Mouse (Mus musculus) hindbrain, embryonic 10.5 days (tissue): Measurements from ENCODE around the gene Hagh. TPM values are rescaled to one million over a fixed set of nuclear protein-coding genes. Genes with fewer than 3 reads are reported as not detected.
A peak's percentile ranks its signal among the peaks of the same experiment; 100 is the strongest.

Source experiments
- DNase-seq: peaks from one replicate; pipeline ENCODE4 v3.0.0-alpha.2; 2017; ENCODE audit warnings: low spot score
- H3K27ac ChIP-seq: fragments of 300-500 bp; sonication (generic); 2 replicates; pipeline ENCODE4 v1.5.1; 2016; ENCODE audit warnings: mild to moderate bottlenecking, moderate library complexity
- H3K27me3 ChIP-seq: fragments of 300-500 bp; sonication (generic); 2 replicates; pipeline ENCODE4 v1.6.1; 2016; ENCODE audit warnings: mild to moderate bottlenecking; ENCODE audit not compliant: poor library complexity, insufficient read depth, severe bottlenecking
- H3K36me3 ChIP-seq: fragments of 300-500 bp; sonication (generic); 2 replicates; pipeline ENCODE4 v1.6.1; 2016; ENCODE audit warnings: mild to moderate bottlenecking, moderate library complexity
- H3K4me1 ChIP-seq: fragments of 300-500 bp; sonication (generic); replicated peaks from 2 replicates; pipeline ENCODE4 v1.6.1; 2016; ENCODE audit warnings: mild to moderate bottlenecking
- H3K4me3 ChIP-seq: fragments of 300-500 bp; sonication (generic); 2 replicates; pipeline ENCODE4 v1.5.1; 2016; ENCODE audit warnings: mild to moderate bottlenecking, moderate library complexity
- H3K9me3 ChIP-seq: fragments of 300-500 bp; sonication (generic); 2 replicates; pipeline ENCODE4 v1.6.1; 2016; ENCODE audit warnings: mild to moderate bottlenecking, moderate library complexity
- WGBS: fragments of 180-500 bp; shearing (Covaris S2); methylation state at CpG from one replicate; pipeline ENCODE4 v1.1.7; 2016; 5-methylcytosine and 5-hydroxymethylcytosine counted together
- polyA plus RNA-seq: library from polyadenylated mRNA; unstranded; fragments of >200 nt; fragmentation: Nextera tagmentation; extraction: Ambion mirVana; gene quantifications from 2 replicates; pipeline ENCODE4 v1.2.1, GENCODE M21; 2016

The Hagh gene
- polyA plus RNA-seq, 1 experiment from 2014 or later = 34.3 TPM

- Histone ChIP-seq H3K9me3 (no peaks in the 10 kb centered on the region), H3K4me3 (0 out of 2 replicates have a peak overlapping the region, but pooled peaks have one; percentile 2), H3K4me1 (peaks cover 8% of the 10 kb centered on the region), H3K27ac (no peak overlapping the region), H3K27me3 (peaks cover 10% of the 10 kb centered on the region), H3K36me3 (peaks cover 53% of the 10 kb centered on the region)
- no peak for DNase-seq
- WGBS = 82% methylated on average over 3 of the region's 3 CpGs
These were observed 16.0 kb downstream of the Hagh start for GRCm38 (mm10) chr17:24855838-24856464.

GRCm38 (mm10) chr17:24856589-24856988 lies 16.6 kb downstream of the Hagh start:
- peaks cover 60% of the 10 kb centered on the region for H3K36me3 ChIP-seq
- no peak for DNase-seq
- H3K4me1 ChIP-seq = peaks cover 2% of the 10 kb centered on the region; the same call in 1 of the 2 replicates
- 0 out of 2 replicates have a peak overlapping the region, but pooled peaks have one; percentile 2 for H3K4me3 ChIP-seq
- H3K9me3 ChIP-seq = no peaks in the 10 kb centered on the region
- 92% methylated on average over 13 of the region's 13 CpGs for WGBS
- peaks cover 3% of the 10 kb centered on the region for H3K27me3 ChIP-seq
- no peak overlapping the region for H3K27ac ChIP-seq

- no peaks in the 10 kb centered on the region for H3K4me1 ChIP-seq
- WGBS = 84% methylated on average over 8 of the region's 8 CpGs
- H3K9me3 ChIP-seq = no peaks in the 10 kb centered on the region
- H3K4me3 ChIP-seq = no peak overlapping the region
- no peak overlapping the region for H3K27ac ChIP-seq
- H3K27me3 ChIP-seq = no peaks in the 10 kb centered on the region
- DNase-seq = no peak
- H3K36me3 ChIP-seq = peaks cover 70% of the 10 kb centered on the region
These were observed 18.0 kb downstream of the Hagh start for GRCm38 (mm10) chr17:24857831-24858470.

- no peaks in the 10 kb centered on the region for H3K4me1 ChIP-seq
- H3K27ac ChIP-seq = no peak overlapping the region
- H3K4me3 ChIP-seq = no peak overlapping the region
- DNase-seq = no peak
- no peaks in the 10 kb centered on the region for H3K9me3 ChIP-seq
- no peaks in the 10 kb centered on the region for H3K27me3 ChIP-seq
- H3K36me3 ChIP-seq = peaks cover 62% of the 10 kb centered on the region
- 90% methylated on average over 6 of the region's 6 CpGs for WGBS
These were observed 19.0 kb downstream of the Hagh start for GRCm38 (mm10) chr17:24858967-24859366.

- H3K9me3 ChIP-seq = no peaks in the 10 kb centered on the region
- no peak for DNase-seq
- no peaks in the 10 kb centered on the region for H3K4me1 ChIP-seq
- H3K27ac ChIP-seq = no peak overlapping the region
- no peak overlapping the region for H3K4me3 ChIP-seq
- no peaks in the 10 kb centered on the region for H3K27me3 ChIP-seq
- H3K36me3 ChIP-seq = peaks cover 61% of the 10 kb centered on the region
- 87% methylated on average over 8 of the region's 8 CpGs for WGBS
These were observed 20.1 kb downstream of the Hagh start for GRCm38 (mm10) chr17:24860076-24860475.

GRCm38 (mm10) chr17:24861785-24862184 lies 21.8 kb downstream of the Hagh start:
- Histone ChIP-seq H3K36me3 (peaks cover 59% of the 10 kb centered on the region), H3K27ac (no peak overlapping the region), H3K27me3 (no peaks in the 10 kb centered on the region), H3K4me1 (no peaks in the 10 kb centered on the region), H3K9me3 (no peaks in the 10 kb centered on the region), H3K4me3 (no peak overlapping the region)
- 96% methylated on average over 3 of the region's 3 CpGs for WGBS
- DNase-seq = no peak

- Histone ChIP-seq H3K27ac (no peak within 1 kb of the TSS), H3K36me3 (peaks cover 30% of the 10 kb centered on the region), H3K27me3 (no peaks in the 10 kb centered on the region), H3K4me1 (no peaks in the 10 kb centered on the region), H3K9me3 (no peaks in the 10 kb centered on the region), H3K4me3 (no peak within 1 kb of the TSS)
- no peak for DNase-seq
- WGBS = 87% methylated on average over 8 of the region's 8 CpGs
These were observed 25.8 kb downstream of the Hagh start, which contains the start of gene Igfals for GRCm38 (mm10) chr17:24865776-24866175. TSS of gene Igfals (plus strand) at chr17:24865997.

GRCm38 (mm10) chr17:24867914-24868313 lies 28.0 kb downstream of the Hagh start:
- Histone ChIP-seq H3K9me3 (no peaks in the 10 kb centered on the region), H3K4me1 (no peaks in the 10 kb centered on the region), H3K27ac (no peak overlapping the region), H3K27me3 (no peaks in the 10 kb centered on the region), H3K4me3 (no peak overlapping the region), H3K36me3 (peaks cover 9% of the 10 kb centered on the region; the same call in 1 of the 2 replicates)
- DNase-seq = no peak
- 90% methylated on average over 10 of the region's 10 CpGs for WGBS

- Histone ChIP-seq H3K4me1 (peaks cover 19% of the 10 kb centered on the region), H3K27me3 (no peaks in the 10 kb centered on the region), H3K36me3 (no peaks in the 10 kb centered on the region), H3K4me3 (no peak overlapping the region), H3K9me3 (no peaks in the 10 kb centered on the region), H3K27ac (no peak overlapping the region)
- 50% methylated on average over 4 of the region's 4 CpGs for WGBS
- DNase-seq = no peak
These were observed 33.9 kb downstream of the Hagh start for GRCm38 (mm10) chr17:24873695-24874404.

- peaks cover 19% of the 10 kb centered on the region for H3K4me1 ChIP-seq
- no peak for DNase-seq
- H3K27me3 ChIP-seq = no peaks in the 10 kb centered on the region
- no peak overlapping the region for H3K4me3 ChIP-seq
- no peaks in the 10 kb centered on the region for H3K36me3 ChIP-seq
- H3K27ac ChIP-seq = no peak overlapping the region
- WGBS = 53% methylated on average over 1 of the region's 1 CpGs
- H3K9me3 ChIP-seq = no peaks in the 10 kb centered on the region
These were observed 34.4 kb downstream of the Hagh start for GRCm38 (mm10) chr17:24874405-24874745.

GRCm38 (mm10) chr17:24874989-24875388 lies 35.0 kb downstream of the Hagh start:
- Histone ChIP-seq H3K9me3 (no peaks in the 10 kb centered on the region), H3K27me3 (no peaks in the 10 kb centered on the region), H3K27ac (no peak overlapping the region), H3K36me3 (no peaks in the 10 kb centered on the region), H3K4me3 (no peak overlapping the region), H3K4me1 (peaks cover 19% of the 10 kb centered on the region)
- no peak for DNase-seq
- WGBS = 85% methylated on average over 8 of the region's 8 CpGs

GRCm38 (mm10) chr17:24877336-24878116 lies 37.6 kb downstream of the Hagh start:
- 61% methylated on average over 10 of the region's 10 CpGs for WGBS
- Histone ChIP-seq H3K36me3 (peaks cover 8% of the 10 kb centered on the region), H3K27ac (peak overlapping the region; percentile 70), H3K4me3 (no peak overlapping the region; the same call in 1 of the 2 replicates), H3K4me1 (peaks cover 26% of the 10 kb centered on the region), H3K9me3 (no peaks in the 10 kb centered on the region), H3K27me3 (no peaks in the 10 kb centered on the region)
- DNase-seq = no peak
